Mouse (Mus musculus): ENCODE results near the gene Plcxd2. TPM values are rescaled to one million over a fixed set of nuclear protein-coding genes. Genes with fewer than 3 reads are reported as not detected.

The Plcxd2 gene
- total RNA-seq (2021) = 1 to 10 TPM; 1.2 to 2.2 TPM
- long read RNA-seq, experiment 1 = 0 reads
- long read RNA-seq, experiment 2, partial matches to known transcripts = 1 of 1 reads
- long read RNA-seq, experiment 2, other reads (novel, unspliced or antisense) = 0 of 1 reads

GRCm38 (mm10) chr16:46010153-46010905, at the start of gene Plcxd2:
Plcxd2 (minus strand) TSS chr16:46010218.
- DNase-seq (ENCODE audit: low spot score in 2 of 2) = peak; percentile 85 to 87

GRCm38 (mm10) chr16:46046906-46047305, 36.9 kb upstream of the Plcxd2 start:
- DNase-seq (ENCODE audit: low spot score in 2 of 2) = no peak

GRCm38 (mm10) chr16:46036261-46036660, 26.2 kb upstream of the Plcxd2 start:
- no peak for DNase-seq (ENCODE audit: low spot score in 2 of 2)

GRCm38 (mm10) chr16:46033896-46034295, 23.9 kb upstream of the Plcxd2 start:
- no peak for DNase-seq (ENCODE audit: low spot score in 2 of 2)

DNA sequence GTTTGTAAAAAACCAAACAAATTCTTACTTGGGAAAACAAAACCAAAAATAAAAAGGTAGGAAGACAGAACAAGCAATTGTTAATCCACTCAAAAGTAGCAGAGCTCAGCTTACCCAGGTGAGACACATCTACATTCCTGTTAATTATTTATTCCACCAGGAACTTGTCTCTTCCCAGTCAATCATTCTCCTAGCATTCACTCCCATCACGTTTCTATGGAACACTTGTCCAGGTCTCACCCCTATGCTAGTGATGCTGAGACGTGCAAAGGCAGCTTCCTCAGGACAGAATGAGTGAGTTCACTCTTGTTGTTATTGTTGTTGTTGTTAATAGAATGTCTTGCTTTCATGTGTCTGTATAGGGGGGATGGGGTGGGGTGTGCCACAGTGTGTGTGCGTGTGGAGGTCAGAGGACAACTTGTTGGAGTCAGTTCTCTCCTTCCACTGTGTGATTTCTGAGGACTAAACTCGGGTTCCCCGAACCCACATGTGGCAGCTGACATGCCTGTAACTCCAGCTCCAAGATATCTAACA, 13.0 kb upstream of the Plcxd2 start:
- no peak for DNase-seq (ENCODE audit: low spot score in 2 of 2)

- no peak for DNase-seq (ENCODE audit: low spot score in 2 of 2)
These were observed 12.3 kb upstream of the Plcxd2 start for GRCm38 (mm10) chr16:46022189-46022928.

DNA sequence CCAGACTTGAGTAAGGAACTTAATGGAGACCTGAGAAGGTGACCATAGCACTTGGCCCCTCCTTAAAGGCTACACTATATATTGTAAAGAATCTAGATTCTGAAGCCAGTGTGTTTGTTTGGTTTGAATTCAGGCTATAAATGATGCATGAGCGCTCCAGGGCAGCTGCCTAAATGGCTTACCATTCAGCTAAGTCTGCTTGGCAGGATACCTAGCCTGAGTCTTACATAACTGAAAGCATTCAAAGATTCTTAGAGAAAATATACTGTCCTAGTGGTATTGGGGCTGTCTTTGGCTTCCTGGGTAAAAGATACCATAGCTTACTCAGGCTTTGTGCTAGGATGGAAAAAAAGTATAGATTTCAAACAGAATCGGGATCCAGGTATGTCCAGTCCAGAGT, 11.3 kb upstream of the Plcxd2 start:
- no peak for DNase-seq (ENCODE audit: low spot score in 2 of 2)

DNA sequence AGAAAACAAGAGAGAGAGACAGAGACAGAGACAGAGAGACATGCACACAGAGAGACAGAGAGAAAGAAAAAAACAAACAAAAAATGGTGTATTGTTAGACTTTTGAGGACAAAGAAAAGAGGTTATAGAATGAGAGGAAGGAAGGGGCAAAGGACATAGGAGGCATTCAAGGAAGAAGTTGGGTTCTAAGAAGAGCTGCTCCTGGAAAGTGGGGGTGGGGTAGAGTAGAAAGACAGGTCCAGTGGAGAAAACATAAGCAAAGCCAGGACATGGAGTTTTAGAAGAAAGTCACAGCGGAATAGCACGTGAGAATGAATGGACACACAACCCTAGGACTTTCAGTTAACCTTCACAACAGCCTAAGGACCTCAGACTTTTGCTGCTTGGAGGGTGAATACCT, 10.4 kb upstream of the Plcxd2 start:
- no peak for DNase-seq (ENCODE audit: low spot score in 2 of 2)

DNA sequence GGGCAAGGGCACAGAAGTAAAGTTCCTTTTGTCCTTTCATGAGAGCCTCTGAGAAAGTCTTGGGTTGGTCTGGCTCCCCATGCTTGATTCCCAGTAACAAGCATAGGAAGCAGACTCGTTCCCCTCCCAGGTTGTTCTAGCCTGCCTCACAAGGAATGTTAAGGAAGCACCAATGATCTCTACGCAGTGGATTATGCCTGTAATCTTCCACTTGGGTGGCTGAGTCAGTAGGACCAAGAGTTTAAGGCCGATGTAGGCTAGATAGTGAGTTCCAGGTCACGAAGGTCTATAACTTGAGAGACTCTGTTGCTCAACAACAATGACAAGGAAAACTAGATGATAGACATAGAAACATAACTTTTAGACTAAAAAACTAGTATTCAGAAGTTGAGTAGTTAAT, 9.8 kb upstream of the Plcxd2 start:
- no peak for DNase-seq (ENCODE audit: low spot score in 2 of 2)

GRCm38 (mm10) chr16:46019359-46019758, 9.3 kb upstream of the Plcxd2 start:
- no peak for DNase-seq (ENCODE audit: low spot score in 2 of 2)

DNA sequence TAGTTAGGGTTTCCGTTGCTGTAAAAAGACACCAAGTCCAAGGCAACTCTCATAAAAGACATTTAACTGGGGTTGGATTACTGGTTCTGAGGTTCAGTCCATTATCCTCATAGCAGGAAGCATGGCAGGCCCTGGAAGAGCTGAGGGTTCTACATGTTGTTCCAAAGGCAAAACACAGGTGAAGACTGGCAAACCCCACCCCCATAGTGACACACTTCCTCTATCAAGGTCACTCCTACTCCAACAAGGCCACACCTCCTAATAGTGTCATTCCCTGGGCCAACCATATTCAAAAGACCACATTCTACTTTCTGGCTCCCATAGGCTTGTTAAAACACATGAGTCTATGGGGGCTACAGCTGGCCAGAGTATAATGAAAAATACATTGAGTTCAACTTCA, 1.7 kb upstream of the Plcxd2 start:
- no peak for DNase-seq (ENCODE audit: low spot score in 2 of 2)

DNA sequence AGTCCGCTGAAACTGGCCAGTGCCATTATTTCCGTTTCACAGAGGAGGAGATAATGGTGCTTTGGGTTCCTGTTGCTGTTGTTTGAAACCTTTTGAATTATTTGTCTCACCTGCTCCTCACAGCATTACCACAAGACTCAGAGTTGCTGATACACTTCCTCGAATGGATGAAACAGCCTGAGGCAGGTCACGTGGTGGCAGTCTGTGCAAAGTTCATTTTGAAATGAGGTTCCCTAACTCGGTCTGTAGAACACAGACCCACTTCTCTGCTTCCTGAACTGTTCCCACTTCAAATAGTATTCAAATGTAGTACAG, 845 bp upstream of the Plcxd2 start:
- DNase-seq (ENCODE audit: low spot score in 2 of 2) = no peak

DNA sequence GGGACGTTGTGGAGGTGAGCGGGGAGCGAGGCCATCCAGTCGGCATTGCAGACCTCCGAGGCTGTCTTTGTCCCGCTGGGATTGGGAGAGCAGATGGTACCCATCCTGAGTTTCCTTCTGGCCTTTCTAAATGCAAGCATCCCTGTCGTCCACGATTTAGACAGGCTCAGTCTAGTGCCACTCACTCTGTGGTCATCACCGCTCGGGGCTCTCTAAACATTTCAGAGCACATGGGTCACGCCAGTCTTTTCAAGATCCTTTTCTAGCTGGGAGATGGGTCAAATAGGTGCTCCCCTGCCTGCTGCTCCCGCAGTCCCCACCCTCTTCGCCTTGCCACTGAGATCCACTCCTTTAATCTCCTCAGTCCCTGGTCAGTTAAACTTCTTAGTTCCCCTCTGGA, 301 bp downstream of the Plcxd2 start:
- DNase-seq (ENCODE audit: low spot score in 2 of 2) = no peak

DNA sequence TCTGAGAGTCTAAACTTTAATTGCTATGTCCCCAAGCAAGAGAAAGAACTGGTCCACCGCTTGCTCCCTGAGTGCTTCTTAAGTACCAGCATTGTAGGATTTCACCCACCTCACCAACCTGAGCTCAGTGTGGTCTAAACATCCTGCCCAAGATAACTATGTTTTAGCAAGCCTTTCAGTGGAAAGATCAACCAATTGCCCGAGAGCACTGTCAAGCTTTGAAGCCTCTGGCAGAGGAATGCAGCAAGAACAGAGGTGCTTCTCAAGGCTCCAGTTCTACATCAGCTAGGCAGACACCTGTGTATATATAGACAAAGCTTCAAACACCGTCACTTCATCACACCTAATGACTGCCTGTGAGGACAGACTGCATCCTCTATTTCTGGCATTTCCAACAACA, 1.3 kb downstream of the Plcxd2 start:
- no peak for DNase-seq (ENCODE audit: low spot score in 2 of 2)

- no peak for DNase-seq (ENCODE audit: low spot score in 2 of 2)
These were observed 1.9 kb downstream of the Plcxd2 start for GRCm38 (mm10) chr16:46008036-46008605.

- DNase-seq (ENCODE audit: low spot score in 2 of 2) = no peak
These were observed 3.8 kb downstream of the Plcxd2 start for GRCm38 (mm10) chr16:46006261-46006660.

- DNase-seq (ENCODE audit: low spot score in 2 of 2) = no peak
These were observed 8.4 kb downstream of the Plcxd2 start for GRCm38 (mm10) chr16:46001550-46002166.

- DNase-seq (ENCODE audit: low spot score in 2 of 2) = no peak
These were observed 9.0 kb downstream of the Plcxd2 start for GRCm38 (mm10) chr16:46000976-46001375.

GRCm38 (mm10) chr16:45999374-46000191, 10.4 kb downstream of the Plcxd2 start:
- no peak for DNase-seq (ENCODE audit: low spot score in 2 of 2)

GRCm38 (mm10) chr16:45998231-45998630, 11.8 kb downstream of the Plcxd2 start:
- DNase-seq (ENCODE audit: low spot score in 2 of 2) = no peak
